Mouse (Mus musculus): ENCODE data around the gene Cnn3. TPM values are rescaled to one million over a fixed set of nuclear protein-coding genes. Genes with fewer than 3 reads are reported as not detected.

The Cnn3 gene
- polyA plus RNA-seq, 1 experiment from 2014 or later, result 891 TPM

GRCm38 (mm10) chr3:121483266-121484161, 57.2 kb downstream of the Cnn3 start:
- 0 out of 2 replicates have a peak overlapping the region, but pooled peaks have one; percentile 29 for H3K9ac ChIP-seq
- peak overlapping the region; percentile 26 for H3K4me2 ChIP-seq (replicated peaks)
- peak; percentile 73 for ATAC-seq (ENCODE audit: low FRiP score)

GRCm38 (mm10) chr3:121485201-121485600, 58.9 kb downstream of the Cnn3 start:
- Histone ChIP-seq H3K27me3 (no peaks in the 10 kb centered on the region), H3K4me3 (no peak overlapping the region), H3K9me3 (replicated peaks) (no peaks in the 10 kb centered on the region), H3K4me2 (replicated peaks) (no peak overlapping the region), H3K9ac (no peak overlapping the region), H3K36me3 (no peaks in the 10 kb centered on the region), H3K27ac (0 out of 2 replicates have a peak overlapping the region, but pooled peaks have one; percentile 55), H3K4me1 (peaks cover 47% of the 10 kb centered on the region)
- no peak for ATAC-seq (ENCODE audit: low FRiP score)
- 72% methylated on average over 2 of the region's 2 CpGs for WGBS

More at GRCm38 (mm10) chr3:121483266-121484161, 57.2 kb downstream of the Cnn3 start:
- Histone ChIP-seq H3K27ac (peak overlapping the region; percentile 74), H3K4me1 (peaks cover 43% of the 10 kb centered on the region), H3K9me3 (replicated peaks) (no peaks in the 10 kb centered on the region), H3K36me3 (no peaks in the 10 kb centered on the region), H3K4me3 (no peak overlapping the region; the same call in 1 of the 2 replicates), H3K27me3 (no peaks in the 10 kb centered on the region)
- WGBS, result 40% methylated on average over 25 of the region's 25 CpGs

- 49% methylated on average over 12 of the region's 12 CpGs for WGBS
- Histone ChIP-seq H3K27me3 (no peaks in the 10 kb centered on the region), H3K9ac (no peak overlapping the region), H3K4me3 (no peak overlapping the region), H3K9me3 (replicated peaks) (no peaks in the 10 kb centered on the region), H3K36me3 (no peaks in the 10 kb centered on the region), H3K27ac (peak overlapping the region; percentile 41; the same call in 1 of the 2 replicates), H3K4me1 (peaks cover 20% of the 10 kb centered on the region), H3K4me2 (replicated peaks) (no peak overlapping the region)
- peak; percentile 30; the same call in 1 of the 2 replicates for ATAC-seq (ENCODE audit: low FRiP score)
Observed at GRCm38 (mm10) chr3:121489462-121490118, 63.3 kb downstream of the Cnn3 start.

- H3K36me3 ChIP-seq, result no peaks in the 10 kb centered on the region
- H3K4me1 ChIP-seq, result peaks cover 20% of the 10 kb centered on the region
- no peaks in the 10 kb centered on the region for H3K27me3 ChIP-seq
- WGBS, result 37% methylated on average over 5 of the region's 5 CpGs
- no peak overlapping the region for H3K4me3 ChIP-seq
- H3K9ac ChIP-seq, result no peak overlapping the region
- H3K4me2 ChIP-seq (replicated peaks), result no peak overlapping the region
- ATAC-seq (ENCODE audit: low FRiP score), result no peak
- no peak overlapping the region for H3K27ac ChIP-seq
- no peaks in the 10 kb centered on the region for H3K9me3 ChIP-seq (replicated peaks)
Observed at GRCm38 (mm10) chr3:121490941-121491340, 64.6 kb downstream of the Cnn3 start.

GRCm38 (mm10) chr3:121492026-121492425, 65.7 kb downstream of the Cnn3 start:
- no peak overlapping the region for H3K4me3 ChIP-seq
- no peak overlapping the region for H3K4me2 ChIP-seq (replicated peaks)
- 57% methylated on average over 5 of the region's 5 CpGs for WGBS
- peaks cover 20% of the 10 kb centered on the region for H3K4me1 ChIP-seq
- no peaks in the 10 kb centered on the region for H3K27me3 ChIP-seq
- no peaks in the 10 kb centered on the region for H3K9me3 ChIP-seq (replicated peaks)
- no peak overlapping the region for H3K27ac ChIP-seq
- no peaks in the 10 kb centered on the region for H3K36me3 ChIP-seq
- ATAC-seq (ENCODE audit: low FRiP score), result no peak
- H3K9ac ChIP-seq, result no peak overlapping the region

- Histone ChIP-seq H3K4me1 (peaks cover 19% of the 10 kb centered on the region), H3K36me3 (no peaks in the 10 kb centered on the region), H3K27me3 (no peaks in the 10 kb centered on the region), H3K9ac (no peak overlapping the region), H3K4me2 (replicated peaks) (no peak overlapping the region), H3K27ac (no peak overlapping the region), H3K4me3 (no peak overlapping the region), H3K9me3 (replicated peaks) (no peaks in the 10 kb centered on the region)
- no peak for ATAC-seq (ENCODE audit: low FRiP score)
- WGBS, result 86% methylated on average over 7 of the region's 7 CpGs
Observed at GRCm38 (mm10) chr3:121493997-121494421, 67.7 kb downstream of the Cnn3 start.

GRCm38 (mm10) chr3:121500225-121500624, 73.9 kb downstream of the Cnn3 start:
- Histone ChIP-seq H3K27ac (no peak overlapping the region), H3K36me3 (no peaks in the 10 kb centered on the region), H3K27me3 (no peaks in the 10 kb centered on the region), H3K9me3 (replicated peaks) (no peaks in the 10 kb centered on the region), H3K9ac (no peak overlapping the region), H3K4me3 (no peak overlapping the region), H3K4me1 (peaks cover 5% of the 10 kb centered on the region), H3K4me2 (replicated peaks) (no peak overlapping the region)
- ATAC-seq (ENCODE audit: low FRiP score), result no peak
- WGBS, result 67% methylated on average over 10 of the region's 10 CpGs

GRCm38 (mm10) chr3:121500734-121501133, 74.4 kb downstream of the Cnn3 start:
- no peak overlapping the region for H3K9ac ChIP-seq
- no peaks in the 10 kb centered on the region for H3K9me3 ChIP-seq (replicated peaks)
- H3K4me1 ChIP-seq, result peaks cover 5% of the 10 kb centered on the region
- no peaks in the 10 kb centered on the region for H3K27me3 ChIP-seq
- H3K27ac ChIP-seq, result no peak overlapping the region
- H3K4me2 ChIP-seq (replicated peaks), result no peak overlapping the region
- ATAC-seq (ENCODE audit: low FRiP score), result no peak
- H3K36me3 ChIP-seq, result no peaks in the 10 kb centered on the region
- no peak overlapping the region for H3K4me3 ChIP-seq
- 93% methylated on average over 5 of the region's 5 CpGs for WGBS

- Histone ChIP-seq H3K36me3 (no peaks in the 10 kb centered on the region), H3K9me3 (replicated peaks) (no peaks in the 10 kb centered on the region), H3K4me2 (replicated peaks) (no peak overlapping the region), H3K27me3 (no peaks in the 10 kb centered on the region), H3K27ac (no peak overlapping the region), H3K4me1 (peaks cover 7% of the 10 kb centered on the region), H3K4me3 (no peak overlapping the region), H3K9ac (no peak overlapping the region)
- 54% methylated on average over 8 of the region's 8 CpGs for WGBS
- peak; percentile 68 for ATAC-seq (ENCODE audit: low FRiP score)
Observed at GRCm38 (mm10) chr3:121504927-121505487, 78.7 kb downstream of the Cnn3 start.

- no peak overlapping the region for H3K27ac ChIP-seq
- H3K27me3 ChIP-seq, result no peaks in the 10 kb centered on the region
- no peak for ATAC-seq (ENCODE audit: low FRiP score)
- no peak overlapping the region for H3K4me2 ChIP-seq (replicated peaks)
- no peaks in the 10 kb centered on the region for H3K36me3 ChIP-seq
- no peak overlapping the region for H3K4me3 ChIP-seq
- no peak overlapping the region for H3K9ac ChIP-seq
- peaks cover 7% of the 10 kb centered on the region for H3K4me1 ChIP-seq
- WGBS, result 88% methylated on average over 8 of the region's 8 CpGs
- no peaks in the 10 kb centered on the region for H3K9me3 ChIP-seq (replicated peaks)
Observed at GRCm38 (mm10) chr3:121506175-121506574, 79.9 kb downstream of the Cnn3 start.

GRCm38 (mm10) chr3:121506756-121507155, 80.5 kb downstream of the Cnn3 start:
- no peak overlapping the region for H3K27ac ChIP-seq
- no peak overlapping the region for H3K9ac ChIP-seq
- H3K4me3 ChIP-seq, result no peak overlapping the region
- H3K9me3 ChIP-seq (replicated peaks), result no peaks in the 10 kb centered on the region
- no peaks in the 10 kb centered on the region for H3K27me3 ChIP-seq
- H3K4me2 ChIP-seq (replicated peaks), result no peak overlapping the region
- peaks cover 7% of the 10 kb centered on the region for H3K4me1 ChIP-seq
- WGBS, result 89% methylated on average over 7 of the region's 7 CpGs
- no peaks in the 10 kb centered on the region for H3K36me3 ChIP-seq
- no peak for ATAC-seq (ENCODE audit: low FRiP score)

GRCm38 (mm10) chr3:121507678-121508077, 81.4 kb downstream of the Cnn3 start:
- Histone ChIP-seq H3K4me3 (no peak overlapping the region), H3K9me3 (replicated peaks) (no peaks in the 10 kb centered on the region), H3K4me2 (replicated peaks) (no peak overlapping the region), H3K27me3 (no peaks in the 10 kb centered on the region), H3K9ac (no peak overlapping the region), H3K4me1 (peaks cover 7% of the 10 kb centered on the region), H3K36me3 (no peaks in the 10 kb centered on the region), H3K27ac (no peak overlapping the region)
- WGBS, result 95% methylated on average over 14 of the region's 14 CpGs
- ATAC-seq (ENCODE audit: low FRiP score), result no peak

All from hindbrain, embryonic 12.5 days (tissue).